Mouse (Mus musculus) CH12.LX (cell line): ENCODE results near the gene Gm10197. TPM values are rescaled to one million over a fixed set of nuclear protein-coding genes. Genes with fewer than 3 reads are reported as not detected.
A peak's percentile ranks its signal among the peaks of the same experiment; 100 is the strongest.

Source experiments
- DNase-seq: peaks from one replicate; pipeline ENCODE4 v3.0.0-alpha.2; 2013; ENCODE audit errors: extremely low read depth
- H3K27ac ChIP-seq: 2 replicates; pipeline ENCODE4 v1.5.1; 2012; ENCODE audit warnings: low read depth, mild to moderate bottlenecking, control low read depth, moderate library complexity; ENCODE audit not compliant: insufficient read depth
- H3K27me3 ChIP-seq: replicated peaks from 2 replicates; pipeline ENCODE3; 2012; ENCODE audit warnings: inconsistent platforms
- H3K36me3 ChIP-seq, 2 experiments: replicated peaks in 1 of 2; 2 replicates each; pipeline versions ENCODE3 to v1.6.1; 2012; ENCODE audit warnings: inconsistent platforms in 1 of 2, low read length in 1 of 2, mild to moderate bottlenecking in 1 of 2, mixed read lengths in 1 of 2, moderate library complexity in 1 of 2; ENCODE audit not compliant: control insufficient read depth in 1 of 2, insufficient read depth in 1 of 2
- H3K4me1 ChIP-seq, 2 experiments: 2 replicates each; pipeline ENCODE4 v1.6.1; 2012; ENCODE audit warnings: inconsistent platforms in 1 of 2, moderate library complexity in 1 of 2; ENCODE audit not compliant: insufficient read depth in 2 of 2, control insufficient read depth in 1 of 2
- H3K4me2 ChIP-seq: 2 replicates; pipeline ENCODE4 v1.6.1; 2012; ENCODE audit warnings: low read depth, mild to moderate bottlenecking, control low read depth; ENCODE audit not compliant: poor library complexity, insufficient read depth, severe bottlenecking
- H3K4me3 ChIP-seq, 3 experiments: fragments of 150-350 bp in 1 of 3; sonication (generic) in 1 of 3; replicated peaks in 1 of 3; 2 replicates each; pipeline versions ENCODE3 to v1.5.1; 2011 to 2012; ENCODE audit warnings: low read depth in 2 of 3, low read length in 2 of 3, mild to moderate bottlenecking in 2 of 3, moderate library complexity in 2 of 3, control low read depth in 1 of 3, improper control_type of control experiment in 1 of 3, inconsistent platforms in 1 of 3, mixed read lengths in 1 of 3; ENCODE audit not compliant: poor library complexity in 1 of 3
- H3K79me2 ChIP-seq: replicated peaks from 2 replicates; pipeline ENCODE4 v1.6.1; 2012; ENCODE audit warnings: mild to moderate bottlenecking, moderate library complexity; ENCODE audit not compliant: control insufficient read depth, poor library complexity, insufficient read depth, severe bottlenecking; ENCODE audit errors: extremely low read depth
- H3K9ac ChIP-seq: 2 replicates; pipeline ENCODE4 v1.6.1; 2012; ENCODE audit warnings: low read depth, mild to moderate bottlenecking, control low read depth, moderate library complexity; ENCODE audit not compliant: insufficient read depth
- H3K9me3 ChIP-seq: replicated peaks from 2 replicates; pipeline ENCODE3; 2012; ENCODE audit warnings: low read length, inconsistent platforms, mixed read lengths
- BHLHE40 ChIP-seq: IDR thresholded peaks from 2 replicates; pipeline ENCODE4 v1.6.1; 2011; ENCODE audit warnings: mild to moderate bottlenecking, low read depth, low read length, improper control_type of control experiment
- CTCF ChIP-seq, 2 experiments: IDR thresholded peaks in 1 of 2; conservative IDR thresholded peaks in 1 of 2; 2 replicates each; pipeline ENCODE4 v1.5.1; 2011 to 2012; ENCODE audit warnings: low read depth in 2 of 2, low read length in 2 of 2, improper control_type of control experiment in 1 of 2, inconsistent platforms in 1 of 2, mild to moderate bottlenecking in 1 of 2, moderate library complexity in 1 of 2
- E2F4 ChIP-seq: IDR thresholded peaks from 2 replicates; pipeline ENCODE4 v1.6.1; 2011; ENCODE audit warnings: low read depth, low read length, improper control_type of control experiment; ENCODE audit not compliant: insufficient replicate concordance
- EP300 ChIP-seq: IDR thresholded peaks from 2 replicates; pipeline ENCODE4 v1.6.1; 2011; ENCODE audit warnings: low read length, improper control_type of control experiment
- ETS1 ChIP-seq: conservative IDR thresholded peaks from 2 replicates; pipeline ENCODE4 v1.6.1; 2012; ENCODE audit warnings: low read depth, mild to moderate bottlenecking, inconsistent platforms, low read length, improper control_type of control experiment, moderate library complexity
- HCFC1 ChIP-seq: IDR thresholded peaks from 2 replicates; pipeline ENCODE4 v1.6.1; 2012; ENCODE audit warnings: low read depth, mild to moderate bottlenecking, inconsistent platforms, low read length, improper control_type of control experiment
- IRF4 ChIP-seq: IDR thresholded peaks from 2 replicates; pipeline ENCODE4 v1.6.1; 2014; ENCODE audit warnings: low read depth, mild to moderate bottlenecking, inconsistent platforms, low read length, improper control_type of control experiment
- JUN ChIP-seq: IDR thresholded peaks from 2 replicates; pipeline ENCODE4 v1.6.1; 2011; ENCODE audit warnings: low read depth, mild to moderate bottlenecking, low read length, improper control_type of control experiment, moderate library complexity; ENCODE audit not compliant: insufficient read depth
- JUND ChIP-seq: conservative IDR thresholded peaks from 2 replicates; pipeline ENCODE4 v1.6.1; 2011; ENCODE audit warnings: low read depth, low read length, improper control_type of control experiment
- KAT2A ChIP-seq: IDR thresholded peaks from 2 replicates; pipeline ENCODE4 v1.6.1; 2012; ENCODE audit warnings: low read length, improper control_type of control experiment, inconsistent platforms; ENCODE audit not compliant: insufficient replicate concordance
- MAX ChIP-seq: IDR thresholded peaks from 2 replicates; pipeline ENCODE4 v1.6.1; 2011; ENCODE audit warnings: low read length, improper control_type of control experiment
- MAZ ChIP-seq: IDR thresholded peaks from 2 replicates; pipeline ENCODE4 v1.6.1; 2012; ENCODE audit warnings: low read depth, mild to moderate bottlenecking, inconsistent platforms, low read length, improper control_type of control experiment, moderate library complexity
- MEF2A ChIP-seq: IDR thresholded peaks from 2 replicates; pipeline ENCODE4 v1.6.1; 2014; ENCODE audit warnings: low read depth, mild to moderate bottlenecking, inconsistent platforms, low read length, improper control_type of control experiment, borderline replicate concordance
- MXI1 ChIP-seq: IDR thresholded peaks from 2 replicates; pipeline ENCODE4 v1.6.1; 2011; ENCODE audit warnings: mild to moderate bottlenecking, low read depth, low read length, improper control_type of control experiment
- PAX5 ChIP-seq: IDR thresholded peaks from 2 replicates; pipeline ENCODE4 v1.6.1; 2012; ENCODE audit warnings: low read length, inconsistent platforms, mixed read lengths
- POLR2A ChIP-seq: IDR thresholded peaks from 2 replicates; pipeline ENCODE4 v1.6.1; 2011; ENCODE audit warnings: low read depth, mild to moderate bottlenecking, improper control_type of control experiment, low read length
- SIN3A ChIP-seq: IDR thresholded peaks from 2 replicates; pipeline ENCODE4 v1.6.1; 2012; ENCODE audit warnings: low read length, improper control_type of control experiment, inconsistent platforms
- SMC3 ChIP-seq: IDR thresholded peaks from 2 replicates; pipeline ENCODE4 v1.6.1; 2011; ENCODE audit warnings: low read depth, low read length, improper control_type of control experiment
- TBP ChIP-seq: conservative IDR thresholded peaks from 2 replicates; pipeline ENCODE4 v1.6.1; 2011; ENCODE audit warnings: low read depth, low read length, improper control_type of control experiment
- UBTF ChIP-seq: IDR thresholded peaks from 2 replicates; pipeline ENCODE4 v1.6.1; 2012; ENCODE audit warnings: low read depth, mild to moderate bottlenecking, inconsistent platforms, low read length, improper control_type of control experiment, moderate library complexity
- USF2 ChIP-seq: conservative IDR thresholded peaks from 2 replicates; pipeline ENCODE4 v1.6.1; 2011; ENCODE audit warnings: low read depth, low read length, improper control_type of control experiment
- ZC3H11A ChIP-seq: IDR thresholded peaks from 2 replicates; pipeline ENCODE4 v1.6.1; 2012; ENCODE audit warnings: low read depth, mild to moderate bottlenecking, inconsistent platforms, low read length, improper control_type of control experiment
- ZNF384 ChIP-seq: IDR thresholded peaks from 2 replicates; pipeline ENCODE4 v1.6.1; 2012; ENCODE audit warnings: low read depth, low read length, improper control_type of control experiment, inconsistent platforms
- dilution Hi-C: fragments of 300-500 bp; cut with MboI; formaldehyde crosslinking; loops from 2 replicates; pipeline ENCODE4 v1.14.3; 2020; ENCODE audit warnings: low sequenced_read_pairs; ENCODE audit not compliant: extremely low pct_unique_long_range_greater_than_20kb, extremely low pct_ligation_motif_present
- in situ Hi-C: fragments of 300-500 bp; cut with MboI; formaldehyde crosslinking; loops from 3 replicates; pipeline ENCODE4 v1.14.3; 2019; ENCODE audit warnings: low sequenced_read_pairs, low pct_ligation_motif_present, low pct_unique_long_range_greater_than_20kb, mixed read lengths
- polyA plus RNA-seq: library from polyadenylated mRNA; unstranded; fragments of >175 nt; gene quantifications from 2 replicates; pipeline ENCODE4 v1.2.1, GENCODE M21; 2012; ENCODE audit warnings: low read depth; ENCODE audit not compliant: insufficient read length
- total RNA-seq, 2 experiments: library from RNA; depleted of rRNA; stranded (reverse); fragments of 300-350 nt in 1 of 2; fragments of >200 nt in 1 of 2; gene quantifications; 2 replicates each; pipeline ENCODE4 v1.2.3; 2012 to 2014

Gm10197 gene
- total and polyA plus RNA-seq, 3 experiments: 3.9 to 11.5 TPM; not detected in 1

- TF ChIP-seq SMC3 (peak; percentile 11; the same call in 1 of the 2 replicates), CTCF (conservative IDR thresholded peaks at IDR 0.05 in 1 of 2, IDR thresholded peaks at IDR 0.05 in 1 of 2; ENCODE audit: low read depth in 2 of 2, low read length in 2 of 2) (no peak), E2F4 (no peak), KAT2A (0 out of 2 replicates have a peak, but pooled peaks have one; percentile 55), PAX5 (no peak), UBTF (no peak), TBP (peak; percentile 72), BHLHE40 (peak; percentile 65), SIN3A (peak; percentile 91), HCFC1 (peak; percentile 26; the same call in 1 of the 2 replicates), ZNF384 (0 out of 2 replicates have a peak, but pooled peaks have one; percentile 20), ETS1 (peak; percentile 65), MXI1 (peak; percentile 84)
Observed at GRCm38 (mm10) chr19:53409663-53410307, 38.2 kb upstream of the Gm10197 start (continued).

- DNase-seq: peak; percentile 76
- Histone ChIP-seq H3K4me1 (peaks cover 40 to 84% of the 10 kb centered on the region in 2 experiments), H3K4me3 (no peak overlapping the region), H3K9ac (peak overlapping the region; percentile 21), H3K9me3 (no peaks in the 10 kb centered on the region), H3K79me2 (no peaks in the 10 kb centered on the region), H3K27ac (peak overlapping the region; percentile 87), H3K27me3 (no peaks in the 10 kb centered on the region), H3K36me3 (no peaks in the 10 kb centered on the region), H3K4me2 (no peak overlapping the region)
- dilution Hi-C loops: no loop called here
- TF ChIP-seq JUN (peak; percentile 67), MAX (peak; percentile 52; the same call in 1 of the 2 replicates), MEF2A (no peak), IRF4 (peak; percentile 89), JUND (peak; percentile 52), MXI1 (peak; percentile 68; the same call in 1 of the 2 replicates), BHLHE40 (peak; percentile 85), TBP (0 out of 2 replicates have a peak, but pooled peaks have one; percentile 15), MAZ (peak; percentile 91), ZC3H11A (no peak), ETS1 (peak; percentile 91), POLR2A (peak; percentile 23; the same call in 1 of the 2 replicates), USF2 (no peak), EP300 (peak; percentile 69)
- in situ Hi-C loops: no loop called here
Observed at GRCm38 (mm10) chr19:53408398-53408797, 36.8 kb upstream of the Gm10197 start.
